Mouse (Mus musculus) thymus, adult 18-20 months (tissue): Measurements from ENCODE around the gene Tnks1bp1.

ENCODE experiments used
- DNase-seq, 2 experiments: peaks; one replicate each; pipeline ENCODE4 v3.0.0; 2022; ENCODE audit warnings: mixed read lengths in 2 of 2

Tnks1bp1 gene

DNA sequence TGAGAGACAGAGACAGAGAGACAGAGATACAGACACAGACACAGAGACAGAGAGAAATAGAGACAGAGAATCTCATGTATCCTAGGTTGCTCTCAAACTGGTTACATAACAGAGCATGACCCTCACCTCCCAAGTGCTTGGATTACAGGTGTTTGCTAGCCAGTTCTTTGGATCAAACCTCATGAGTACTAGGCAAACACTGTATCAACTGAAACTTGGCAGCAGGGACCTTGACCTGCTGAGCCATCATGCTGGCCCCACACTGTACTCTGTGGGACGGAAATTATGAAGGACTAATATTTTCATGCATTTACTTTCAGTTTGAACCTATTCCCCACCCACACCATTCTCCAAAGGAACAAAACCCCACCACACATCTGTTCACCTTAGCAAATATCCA, 45.6 kb downstream of the Tnks1bp1 start:
- no peak for DNase-seq

DNA sequence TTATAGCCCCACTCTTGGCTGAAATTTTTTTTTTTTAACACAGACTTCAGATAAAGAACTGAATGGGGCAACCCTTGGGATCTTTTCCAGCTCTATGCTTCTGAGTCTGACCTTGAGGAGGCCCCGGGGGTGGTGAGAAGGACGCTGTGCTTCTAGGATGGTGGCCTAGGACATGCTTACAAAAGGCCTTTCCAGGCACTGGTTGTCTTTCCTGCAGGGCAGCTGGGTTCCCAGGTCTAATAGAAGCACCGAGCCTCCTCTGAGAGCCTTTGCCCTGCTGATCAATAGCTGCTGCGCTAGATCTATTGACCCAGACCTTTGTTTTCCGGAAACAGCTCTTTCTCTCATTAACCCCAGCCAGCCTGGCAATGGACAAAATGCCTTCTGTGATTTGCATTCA, 48.1 kb downstream of the Tnks1bp1 start:
- DNase-seq, result no peak

DNA sequence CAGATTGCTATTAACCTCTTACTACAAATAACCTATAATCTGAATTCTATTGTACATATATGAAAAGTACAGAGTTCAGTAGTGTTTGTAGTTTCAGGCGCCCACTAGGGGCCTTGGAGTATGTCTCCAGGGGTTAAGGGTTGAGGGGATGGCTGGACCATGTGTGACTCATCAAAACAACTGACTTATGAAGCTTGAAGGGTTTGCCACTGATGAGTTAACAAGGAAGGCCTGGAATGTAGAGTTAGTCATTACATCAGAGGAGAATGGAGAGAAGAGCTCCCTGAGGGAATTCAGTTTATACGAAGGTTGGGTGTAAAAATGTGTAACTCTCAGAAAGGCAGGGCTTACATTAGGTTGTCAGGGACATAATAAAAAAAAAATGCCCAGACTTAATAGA, 50.2 kb downstream of the Tnks1bp1 start:
- DNase-seq, result no peak

DNA sequence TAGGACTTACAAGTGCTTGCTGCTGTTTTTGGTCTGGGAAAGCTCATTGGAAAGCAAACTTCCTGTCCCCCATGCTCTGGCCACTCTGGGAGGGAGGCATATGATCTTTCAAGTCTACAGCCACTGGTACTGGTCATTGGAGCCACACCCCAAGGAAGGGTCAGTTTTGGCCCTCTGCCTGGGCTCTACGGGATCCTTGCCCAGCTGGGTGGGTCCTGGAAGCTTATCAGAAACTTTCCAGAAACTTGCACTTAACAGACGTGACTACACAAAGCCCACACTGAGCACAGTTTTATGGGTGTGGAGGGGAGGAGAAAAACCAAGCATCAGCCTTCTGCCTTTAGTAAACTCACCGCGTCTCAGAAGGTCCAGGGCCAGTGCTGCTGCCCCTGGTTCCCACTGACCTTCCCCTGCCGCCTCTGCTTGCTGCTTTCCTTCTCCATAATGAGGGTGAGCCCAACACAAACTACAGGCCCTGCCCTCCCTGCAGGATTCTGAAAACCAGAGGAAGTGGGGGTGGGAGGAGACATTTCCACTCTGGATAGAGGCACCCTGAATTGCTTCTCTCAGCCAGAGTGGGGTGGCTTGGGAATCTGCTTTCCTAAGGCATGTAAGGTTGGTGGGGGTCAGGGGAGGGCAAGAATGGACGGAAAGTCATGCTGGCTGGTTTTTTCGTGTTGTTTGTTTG, 51.1 kb downstream of the Tnks1bp1 start:
- no peak for DNase-seq

DNA sequence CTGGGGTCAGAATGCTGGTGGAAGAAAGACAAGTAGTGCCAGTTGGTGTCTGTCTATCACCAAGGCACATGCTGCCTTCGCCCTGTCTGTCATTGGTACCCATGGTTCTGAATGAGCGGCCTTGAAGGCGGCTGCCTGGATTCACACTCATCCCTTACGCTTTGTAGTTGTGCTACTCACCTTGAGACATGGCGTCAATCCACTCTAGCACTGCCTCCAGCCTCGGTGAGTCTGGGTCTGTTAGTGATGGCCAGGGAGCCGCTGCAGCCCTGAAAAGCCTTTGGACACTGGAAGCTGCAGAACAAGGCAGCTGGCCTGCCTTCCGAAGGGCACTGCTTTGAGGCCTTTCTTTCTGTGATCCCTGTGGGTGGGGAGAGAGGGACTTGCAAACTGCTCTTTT, 55.4 kb downstream of the Tnks1bp1 start:
- no peak for DNase-seq

DNA sequence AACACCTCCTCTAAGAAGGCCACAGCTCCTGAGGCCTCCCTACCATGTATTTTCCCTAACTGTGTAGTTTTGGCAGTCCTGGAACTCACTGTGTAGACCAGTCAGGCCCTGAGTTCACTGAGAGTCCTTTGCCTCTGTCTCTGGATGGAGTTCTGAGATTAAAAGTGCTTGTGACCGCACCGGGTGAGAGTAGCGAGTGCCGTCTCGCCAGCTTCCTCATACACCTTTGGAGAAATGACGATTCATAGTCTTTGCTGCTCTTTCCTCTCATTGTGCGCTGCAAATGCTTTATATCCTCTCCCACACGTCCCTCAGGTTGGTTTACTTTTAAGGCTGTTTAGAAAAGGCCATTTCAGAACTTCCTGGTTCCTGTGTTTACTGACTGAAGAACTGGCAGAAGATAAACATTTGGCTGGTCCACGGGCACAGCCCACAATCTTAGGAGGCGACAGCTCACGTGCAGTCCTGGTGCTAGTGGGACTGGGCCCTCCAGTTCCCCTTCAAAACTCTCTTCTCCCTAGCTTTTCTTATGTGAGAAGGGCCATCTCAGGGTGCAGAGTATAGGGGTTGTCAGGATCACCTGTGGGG, 57.7 kb downstream of the Tnks1bp1 start:
- no peak for DNase-seq

DNA sequence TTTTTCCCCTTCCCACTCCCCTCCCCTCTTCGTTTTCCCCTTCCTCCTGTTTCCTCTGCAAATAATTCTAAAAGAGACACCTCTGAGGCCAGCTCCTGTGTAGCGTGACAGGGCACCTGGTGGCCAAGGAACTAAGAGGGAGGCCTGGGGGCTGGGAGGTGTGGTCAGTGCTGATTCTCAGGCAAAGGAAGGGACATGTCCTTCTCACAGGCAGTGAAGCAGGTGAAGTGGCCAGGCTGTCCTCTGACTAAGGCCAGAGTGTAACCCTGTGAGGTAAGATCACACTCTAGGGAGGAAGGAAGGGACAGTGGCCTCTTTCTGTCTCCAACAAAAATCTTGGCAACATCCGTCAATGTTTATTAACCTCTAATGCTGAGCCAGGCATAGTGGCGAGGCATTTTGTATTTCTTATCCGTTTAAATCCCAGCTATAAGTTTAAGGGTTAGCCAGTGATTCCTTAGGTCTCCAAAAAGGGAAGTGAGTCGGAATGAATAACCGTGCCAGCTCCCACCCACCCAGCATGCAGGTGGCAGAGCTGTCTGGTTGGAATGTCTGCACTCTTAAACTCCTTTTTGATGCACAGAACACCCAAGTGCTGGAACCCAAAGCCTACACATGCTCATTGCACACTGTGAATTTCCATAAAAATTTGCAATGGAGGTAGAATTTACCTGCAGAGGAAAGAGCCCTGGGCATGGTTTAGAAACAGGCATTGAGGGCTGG, 58.4 kb downstream of the Tnks1bp1 start:
- DNase-seq, result no peak

DNA sequence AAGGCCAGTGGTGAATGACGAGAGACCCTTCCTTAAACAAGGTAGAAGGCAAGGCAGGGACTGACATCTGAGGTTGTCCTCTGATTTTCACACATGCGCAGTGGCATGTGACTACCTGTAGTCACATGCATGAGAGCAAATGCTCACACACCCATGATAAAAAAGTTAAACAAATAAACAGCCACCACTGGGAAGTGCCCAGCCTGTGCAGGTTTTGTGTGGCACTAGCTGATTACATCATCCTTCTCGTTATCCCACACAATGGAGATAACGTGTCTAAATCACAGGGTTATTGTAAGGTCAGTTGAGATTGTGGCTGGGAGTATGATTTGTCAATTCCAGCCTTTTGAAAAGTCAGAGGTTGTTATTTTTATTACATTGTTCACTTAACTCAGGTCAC, 59.1 kb downstream of the Tnks1bp1 start:
- DNase-seq, result no peak

DNA sequence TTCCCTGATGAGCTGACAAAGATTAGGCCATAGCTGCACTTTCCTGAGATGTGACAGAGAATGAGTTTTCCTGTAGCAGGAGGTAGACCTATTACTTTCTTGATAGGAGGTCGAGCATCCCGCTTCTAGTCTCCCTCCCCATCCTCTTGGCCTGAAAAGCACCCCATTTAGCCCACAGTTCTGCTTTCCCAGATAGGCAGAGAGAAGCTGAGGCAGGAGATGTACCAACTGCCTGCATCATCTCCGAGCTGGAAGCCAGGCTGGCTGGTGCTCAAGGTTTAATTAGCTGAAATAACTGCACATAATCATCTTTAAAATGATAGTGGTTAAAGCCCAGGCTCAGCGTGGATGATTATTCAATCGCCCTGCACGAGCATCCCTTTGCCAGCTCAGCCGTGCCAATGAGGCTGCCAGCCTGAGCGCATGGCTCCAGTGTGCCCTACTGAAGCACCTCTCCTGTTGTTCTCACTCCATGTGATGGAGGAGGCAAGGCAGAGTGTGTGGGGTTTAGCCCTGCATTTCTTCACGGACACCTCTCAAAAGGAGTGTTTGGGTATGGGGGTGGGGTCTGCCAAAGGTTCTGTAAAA, 62.6 kb downstream of the Tnks1bp1 start:
- DNase-seq, result no peak
